Mouse (Mus musculus) liver, adult 2 months (tissue): Measurements from ENCODE around the gene Slc16a3. TPM values are rescaled to one million over a fixed set of nuclear protein-coding genes. Genes with fewer than 3 reads are reported as not detected.

Source experiments
- DNase-seq: peaks from one replicate; pipeline ENCODE4 v3.0.0-alpha.2; 2011; ENCODE audit warnings: low read depth, low spot score; ENCODE audit errors: extremely low read depth
- H3K27ac ChIP-seq: fragments of 200-500 bp; replicated peaks from 2 replicates; pipeline ENCODE4 v1.5.1; 2012; ENCODE audit warnings: low read depth, mild to moderate bottlenecking, control low read depth, inconsistent platforms, low read length; ENCODE audit not compliant: insufficient read depth
- H3K27me3 ChIP-seq: fragments of 200-500 bp; 2 replicates; pipeline ENCODE4 v1.6.1; 2012; ENCODE audit warnings: mild to moderate bottlenecking, moderate library complexity, low read length, inconsistent platforms; ENCODE audit not compliant: control insufficient read depth, insufficient read depth
- H3K36me3 ChIP-seq: fragments of 200-500 bp; 2 replicates; pipeline ENCODE4 v1.6.1; 2012; ENCODE audit warnings: low read length, inconsistent platforms; ENCODE audit not compliant: control insufficient read depth, insufficient read depth
- H3K4me1 ChIP-seq: fragments of 200-500 bp; 2 replicates; pipeline ENCODE4 v1.6.1; 2011; ENCODE audit warnings: low read length; ENCODE audit not compliant: control insufficient read depth, insufficient read depth
- H3K4me3 ChIP-seq: fragments of 200-500 bp; 2 replicates; pipeline ENCODE4 v1.5.1; 2011; ENCODE audit warnings: low read depth, mild to moderate bottlenecking, control low read depth, low read length, moderate library complexity; ENCODE audit not compliant: insufficient read depth
- H3K79me2 ChIP-seq: fragments of 200-500 bp; 2 replicates; pipeline ENCODE4 v1.6.1; 2012; ENCODE audit warnings: inconsistent platforms, mild to moderate bottlenecking, low read length, moderate library complexity; ENCODE audit not compliant: control insufficient read depth, insufficient read depth
- H3K9ac ChIP-seq: fragments of 200-500 bp; 2 replicates; pipeline ENCODE4 v1.6.1; 2012; ENCODE audit warnings: low read depth, mild to moderate bottlenecking, control low read depth, inconsistent platforms, low read length
- CTCF ChIP-seq: fragments of 200-500 bp; IDR thresholded peaks from 2 replicates; pipeline ENCODE4 v1.5.1; 2011; ENCODE audit warnings: low read depth, low read length, control low read depth
- POLR2A ChIP-seq: fragments of 200-500 bp; IDR thresholded peaks from 2 replicates; pipeline ENCODE4 v1.6.1; 2011; ENCODE audit warnings: low read length, control low read depth; ENCODE audit not compliant: insufficient read depth; ENCODE audit errors: extremely low read depth
- WGBS: fragments of 180-500 bp; shearing (Covaris S2); methylation state at CpG from one replicate; pipeline ENCODE4 v1.1.7; 2018; 5-methylcytosine and 5-hydroxymethylcytosine counted together
- polyA plus RNA-seq: library from polyadenylated mRNA; depleted of rRNA; stranded (reverse); fragments of >200 nt; gene quantifications from 2 replicates; pipeline ENCODE4 v1.2.3, GENCODE M21; 2012
- total RNA-seq: library from RNA; depleted of rRNA; stranded (reverse); fragments of >200 nt; gene quantifications from 2 replicates; pipeline ENCODE4 v1.2.3, GENCODE M21; 2014

Gene Slc16a3
- total and polyA plus RNA-seq, 2 experiments, result 0.28 to 0.51 TPM

GRCm38 (mm10) chr11:120904561-120904960 is 43.7 kb upstream of the Slc16a3 start:
- DNase-seq, result no peak
- 92% methylated on average over 3 of the region's 3 CpGs for WGBS
- no peaks in the 10 kb centered on the region for H3K36me3 ChIP-seq
- no peaks in the 10 kb centered on the region for H3K79me2 ChIP-seq
- H3K4me1 ChIP-seq, result peaks cover 10% of the 10 kb centered on the region
- TF ChIP-seq POLR2A, result no peak
- TF ChIP-seq CTCF, result no peak
- no peaks in the 10 kb centered on the region for H3K27me3 ChIP-seq
- no peak overlapping the region for H3K4me3 ChIP-seq
- H3K9ac ChIP-seq, result no peak overlapping the region
- H3K27ac ChIP-seq, result no peak overlapping the region

- H3K79me2 ChIP-seq, result no peaks in the 10 kb centered on the region
- DNase-seq, result peak; percentile 76
- H3K9ac ChIP-seq, result no peak overlapping the region
- no peak overlapping the region for H3K27ac ChIP-seq
- H3K27me3 ChIP-seq, result no peaks in the 10 kb centered on the region
- H3K4me3 ChIP-seq, result no peak overlapping the region; the same call in 1 of the 2 replicates
- WGBS, result 0% methylated on average over 1 of the region's 1 CpGs
- H3K4me1 ChIP-seq, result peaks cover 10% of the 10 kb centered on the region
- TF ChIP-seq CTCF (peak; percentile 100), POLR2A (no peak)
- no peaks in the 10 kb centered on the region for H3K36me3 ChIP-seq
Measured at GRCm38 (mm10) chr11:120905430-120905873, 42.8 kb upstream of the Slc16a3 start.

- DNase-seq, result no peak
- Histone ChIP-seq H3K4me1 (no peaks in the 10 kb centered on the region), H3K79me2 (no peaks in the 10 kb centered on the region), H3K27me3 (no peaks in the 10 kb centered on the region), H3K36me3 (no peaks in the 10 kb centered on the region), H3K9ac (no peak overlapping the region), H3K27ac (no peak overlapping the region), H3K4me3 (no peak overlapping the region)
- WGBS, result 96% methylated on average over 4 of the region's 4 CpGs
- no peak for TF ChIP-seq CTCF
- no peak for TF ChIP-seq POLR2A
Measured at GRCm38 (mm10) chr11:120913796-120914195, 34.5 kb upstream of the Slc16a3 start.

GRCm38 (mm10) chr11:120916477-120916876 is 31.8 kb upstream of the Slc16a3 start:
- no peaks in the 10 kb centered on the region for H3K4me1 ChIP-seq
- TF ChIP-seq POLR2A, result no peak
- TF ChIP-seq CTCF, result no peak
- no peak overlapping the region for H3K9ac ChIP-seq
- H3K79me2 ChIP-seq, result no peaks in the 10 kb centered on the region
- DNase-seq, result peak; percentile 21
- H3K36me3 ChIP-seq, result no peaks in the 10 kb centered on the region
- H3K4me3 ChIP-seq, result no peak overlapping the region
- no peak overlapping the region for H3K27ac ChIP-seq
- H3K27me3 ChIP-seq, result no peaks in the 10 kb centered on the region
- 61% methylated on average over 3 of the region's 3 CpGs for WGBS

GRCm38 (mm10) chr11:120917756-120918155 is 30.5 kb upstream of the Slc16a3 start:
- TF ChIP-seq CTCF, result no peak
- TF ChIP-seq POLR2A, result no peak

GRCm38 (mm10) chr11:120922528-120922927 is 25.8 kb upstream of the Slc16a3 start:
- WGBS, result 99% methylated on average over 3 of the region's 3 CpGs
- H3K27ac ChIP-seq, result no peak overlapping the region
- DNase-seq, result no peak
- TF ChIP-seq CTCF (no peak), POLR2A (no peak)
- no peak overlapping the region for H3K9ac ChIP-seq
- no peaks in the 10 kb centered on the region for H3K79me2 ChIP-seq
- H3K4me1 ChIP-seq, result no peaks in the 10 kb centered on the region
- H3K36me3 ChIP-seq, result no peaks in the 10 kb centered on the region
- H3K4me3 ChIP-seq, result no peak overlapping the region
- H3K27me3 ChIP-seq, result no peaks in the 10 kb centered on the region

More at GRCm38 (mm10) chr11:120917756-120918155, 30.5 kb upstream of the Slc16a3 start:
- H3K4me3 ChIP-seq, result no peak overlapping the region
- H3K27me3 ChIP-seq, result no peaks in the 10 kb centered on the region
- H3K9ac ChIP-seq, result no peak overlapping the region
- H3K36me3 ChIP-seq, result no peaks in the 10 kb centered on the region
- 96% methylated on average over 5 of the region's 5 CpGs for WGBS
- no peak for DNase-seq
- no peaks in the 10 kb centered on the region for H3K4me1 ChIP-seq
- H3K27ac ChIP-seq, result no peak overlapping the region
- no peaks in the 10 kb centered on the region for H3K79me2 ChIP-seq
